Comparison of ENCODE assay signal across 8 mouse cellular contexts in genomic region chr13:107207354-107208181, GRCm38 (mm10).
DNase-seq lines count a peak whose midpoint lies in the region; ATAC-seq and TF ChIP-seq lines count a peak whose summit lies in the region.

No protein-coding gene starts in this region.

- WGBS in liver, embryonic 11.5 days = 65% methylated on average over 20 of the region's 20 CpGs
- 48% methylated on average over 20 of the region's 20 CpGs for WGBS in embryonic facial prominence, embryonic 15.5 days
- WGBS in heart, embryonic 14.5 days = 59% methylated on average over 20 of the region's 20 CpGs
- WGBS in kidney, postnatal 0 days = 38% methylated on average over 20 of the region's 20 CpGs
- WGBS in limb, embryonic 14.5 days = 60% methylated on average over 20 of the region's 20 CpGs

- TF ChIP-seq CTCF in kidney, postnatal 0 days (IDR thresholded peaks at IDR 0.05; ENCODE audit: low read depth) = no peak

- no peaks in the 10 kb centered on the region for H3K36me3 ChIP-seq in liver, embryonic 11.5 days (ENCODE audit: control insufficient read depth, insufficient read depth, low read length)
- no peaks in the 10 kb centered on the region for H3K36me3 ChIP-seq in embryonic facial prominence, embryonic 15.5 days
- H3K36me3 ChIP-seq in heart, embryonic 14.5 days (ENCODE audit: control insufficient read depth, insufficient read depth, low read length) = no peaks in the 10 kb centered on the region
- H3K36me3 ChIP-seq in kidney, postnatal 0 days (ENCODE audit: insufficient read depth, low read length) = no peaks in the 10 kb centered on the region
- no peaks in the 10 kb centered on the region for H3K36me3 ChIP-seq in limb, embryonic 14.5 days (ENCODE audit: control insufficient read depth, insufficient read depth, low read length)

- H3K9ac ChIP-seq in liver, embryonic 11.5 days (ENCODE audit: low read depth, low read length) = no peak overlapping the region
- H3K9ac ChIP-seq in embryonic facial prominence, embryonic 15.5 days = no peak overlapping the region
- no peak overlapping the region for H3K9ac ChIP-seq in heart, embryonic 14.5 days (ENCODE audit: low read length)
- no peak overlapping the region for H3K9ac ChIP-seq in kidney, postnatal 0 days (ENCODE audit: low read depth, low read length)
- H3K9ac ChIP-seq in limb, embryonic 14.5 days (ENCODE audit: low read depth, low read length, severe bottlenecking) = no peak overlapping the region

- peak; percentile 5 for DNase-seq in liver
- no peak for DNase-seq in liver, embryonic 11.5 days (ENCODE audit: low spot score)
- DNase-seq in kidney, postnatal 0 days (ENCODE audit: low spot score) = peak; percentile 87
- DNase-seq in limb, embryonic 14.5 days (ENCODE audit: low spot score) = peak; percentile 59
- peak; percentile 69 for DNase-seq in ovary, adult 18-20 months (ENCODE audit: low spot score)

- no peak overlapping the region for H3K4me2 ChIP-seq in liver, embryonic 11.5 days
- peak overlapping the region; percentile 32 for H3K4me2 ChIP-seq in embryonic facial prominence, embryonic 15.5 days (replicated peaks)
- H3K4me2 ChIP-seq in heart, embryonic 14.5 days (ENCODE audit: low read length) = peak overlapping the region; percentile 40
- peak overlapping the region; percentile 37 for H3K4me2 ChIP-seq in kidney, postnatal 0 days (ENCODE audit: low read length)
- H3K4me2 ChIP-seq in limb, embryonic 14.5 days (replicated peaks; ENCODE audit: low read depth, low read length, severe bottlenecking) = 0 out of 2 replicates have a peak overlapping the region, but pooled peaks have one; percentile 6

- H3K4me1 ChIP-seq in liver, embryonic 11.5 days (replicated peaks; ENCODE audit: control insufficient read depth, insufficient read depth, low read length) = no peaks in the 10 kb centered on the region
- H3K4me1 ChIP-seq in embryonic facial prominence, embryonic 15.5 days = peaks cover 5% of the 10 kb centered on the region
- no peaks in the 10 kb centered on the region for H3K4me1 ChIP-seq in heart, embryonic 14.5 days (ENCODE audit: control insufficient read depth in 2 of 2, insufficient read depth in 2 of 2, low read length in 2 of 2)
- no peaks in the 10 kb centered on the region for H3K4me1 ChIP-seq in kidney, postnatal 0 days (replicated peaks; ENCODE audit: insufficient read depth, low read length)
- H3K4me1 ChIP-seq in limb, embryonic 14.5 days (ENCODE audit: control insufficient read depth, insufficient read depth, low read length) = no peaks in the 10 kb centered on the region

- no peak overlapping the region for H3K4me3 ChIP-seq in liver, embryonic 11.5 days (ENCODE audit: low read depth, low read length)
- peak overlapping the region; percentile 17 for H3K4me3 ChIP-seq in embryonic facial prominence, embryonic 15.5 days (replicated peaks)
- 0 out of 4 replicates have a peak overlapping the region, but pooled peaks of 1 of the 2 experiments have one; percentile 6 for H3K4me3 ChIP-seq in heart, embryonic 14.5 days (ENCODE audit: control insufficient read depth in 1 of 2, insufficient read depth in 1 of 2, low read depth in 1 of 2, low read length in 2 of 2)
- no peak overlapping the region for H3K4me3 ChIP-seq in kidney, postnatal 0 days (replicated peaks; ENCODE audit: low read depth, low read length)
- no peak overlapping the region for H3K4me3 ChIP-seq in limb, embryonic 14.5 days (replicated peaks; ENCODE audit: low read length)

- TF ChIP-seq POLR2A in limb, embryonic 14.5 days (IDR thresholded peaks at IDR 0.05; ENCODE audit: borderline replicate concordance, extremely low read depth, insufficient read depth, insufficient read length) = no peak

- ATAC-seq in liver, embryonic 11.5 days (replicated peaks; ENCODE audit: low FRiP score) = no peak
- peak; percentile 76 for ATAC-seq in embryonic facial prominence, embryonic 15.5 days (ENCODE audit: insufficient number of reproducible peaks, low FRiP score, low TSS enrichment, low read depth)
- no peak for ATAC-seq in heart, embryonic 14.5 days (ENCODE audit: insufficient number of reproducible peaks, insufficient read depth, low FRiP score, low read depth)
- ATAC-seq in kidney, postnatal 0 days (replicated peaks; ENCODE audit: low FRiP score, low read depth) = peak; percentile 78; the same call in 1 of the 2 replicates
- peak; percentile 76 for ATAC-seq in limb, embryonic 14.5 days (ENCODE audit: low FRiP score, low read depth)
- no peak for ATAC-seq in inflammation-experienced regulatory T-cells, adult 6 months

- no peaks in the 10 kb centered on the region for H3K27me3 ChIP-seq in liver, embryonic 11.5 days (replicated peaks; ENCODE audit: control insufficient read depth, insufficient read depth, low read length)
- H3K27me3 ChIP-seq in embryonic facial prominence, embryonic 15.5 days = no peaks in the 10 kb centered on the region
- H3K27me3 ChIP-seq in heart, embryonic 14.5 days (ENCODE audit: control insufficient read depth, insufficient read depth, low read length) = no peaks in the 10 kb centered on the region
- no peaks in the 10 kb centered on the region for H3K27me3 ChIP-seq in kidney, postnatal 0 days (ENCODE audit: insufficient read depth, low read length)
- no peaks in the 10 kb centered on the region for H3K27me3 ChIP-seq in limb, embryonic 14.5 days (ENCODE audit: control insufficient read depth, insufficient read depth, low read length)

- no peaks in the 10 kb centered on the region for H3K9me3 ChIP-seq in liver, embryonic 11.5 days (ENCODE audit: control insufficient read depth, low read length)
- H3K9me3 ChIP-seq in embryonic facial prominence, embryonic 15.5 days (replicated peaks) = no peaks in the 10 kb centered on the region
- no peaks in the 10 kb centered on the region for H3K9me3 ChIP-seq in heart, embryonic 14.5 days (ENCODE audit: control insufficient read depth, low read length)
- no peaks in the 10 kb centered on the region for H3K9me3 ChIP-seq in kidney, postnatal 0 days (replicated peaks; ENCODE audit: low read length)
- H3K9me3 ChIP-seq in limb, embryonic 14.5 days (ENCODE audit: control insufficient read depth, low read length) = no peaks in the 10 kb centered on the region

- H3K27ac ChIP-seq in liver, embryonic 11.5 days (ENCODE audit: low read depth, low read length) = no peak overlapping the region
- no peak overlapping the region for H3K27ac ChIP-seq in embryonic facial prominence, embryonic 15.5 days (replicated peaks)
- no peak overlapping the region for H3K27ac ChIP-seq in heart, embryonic 14.5 days (replicated peaks in 1 of 2; ENCODE audit: control insufficient read depth in 1 of 2, insufficient read depth in 1 of 2, low read depth in 2 of 2, low read length in 2 of 2)
- H3K27ac ChIP-seq in kidney, postnatal 0 days = no peak overlapping the region
- H3K27ac ChIP-seq in limb, embryonic 14.5 days (replicated peaks; ENCODE audit: low read depth, low read length) = no peak overlapping the region

Comparison
In these comparisons a context has a peak if more than half of its experiments do, and no peak if none do; other contexts are left out.
1. ATAC-seq: peak in embryonic facial prominence, embryonic 15.5 days (single experiment), kidney, postnatal 0 days (single experiment) and limb, embryonic 14.5 days (single experiment); none in liver, embryonic 11.5 days (single experiment), heart, embryonic 14.5 days (single experiment) and inflammation-experienced regulatory T-cells, adult 6 months (single experiment).